Mouse (Mus musculus) ovary, postnatal 36 days (tissue): ENCODE measurements around the gene Atp1b2.

Experiments used
- DNase-seq: peaks from one replicate; pipeline ENCODE4 v3.0.0; 2022; ENCODE audit warnings: low spot score, mixed read lengths

Atp1b2 gene

DNA sequence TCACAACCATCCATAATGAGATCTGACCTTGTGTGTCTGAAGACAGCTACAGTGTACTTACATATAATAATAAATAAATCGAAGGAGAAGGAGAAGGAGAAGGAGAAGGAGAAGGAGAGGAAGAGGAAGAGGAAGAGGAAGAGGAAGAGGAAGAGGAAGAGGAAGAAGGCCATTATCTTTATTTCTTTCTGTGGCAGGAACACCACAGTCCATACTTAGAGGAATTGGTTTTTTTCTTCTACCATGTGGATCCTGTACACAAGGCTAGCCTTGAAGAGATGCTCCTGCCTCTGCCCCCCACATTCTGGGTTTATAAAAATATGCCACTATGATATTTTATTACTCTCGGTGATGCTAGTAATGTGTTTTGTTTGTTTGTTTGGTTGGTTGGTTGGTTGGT lies 1.1 kb upstream of the Atp1b2 start:
- no peak for DNase-seq

DNA sequence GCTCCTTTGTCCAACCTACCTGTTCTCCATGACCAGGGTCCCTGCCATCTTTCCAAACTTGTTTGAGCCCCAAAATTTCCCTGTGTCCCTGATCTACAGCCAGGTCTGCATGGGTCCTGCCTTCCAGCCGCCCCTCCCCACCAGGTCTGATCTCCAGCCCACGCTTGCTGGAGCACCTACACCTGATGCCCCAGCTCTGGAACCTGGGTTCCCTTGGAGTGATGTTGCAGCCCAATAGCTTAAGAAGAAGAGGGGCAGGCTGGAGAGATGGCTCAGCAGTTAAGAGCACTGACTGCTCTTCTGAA lies 701 bp upstream of the Atp1b2 start:
- DNase-seq: no peak

DNA sequence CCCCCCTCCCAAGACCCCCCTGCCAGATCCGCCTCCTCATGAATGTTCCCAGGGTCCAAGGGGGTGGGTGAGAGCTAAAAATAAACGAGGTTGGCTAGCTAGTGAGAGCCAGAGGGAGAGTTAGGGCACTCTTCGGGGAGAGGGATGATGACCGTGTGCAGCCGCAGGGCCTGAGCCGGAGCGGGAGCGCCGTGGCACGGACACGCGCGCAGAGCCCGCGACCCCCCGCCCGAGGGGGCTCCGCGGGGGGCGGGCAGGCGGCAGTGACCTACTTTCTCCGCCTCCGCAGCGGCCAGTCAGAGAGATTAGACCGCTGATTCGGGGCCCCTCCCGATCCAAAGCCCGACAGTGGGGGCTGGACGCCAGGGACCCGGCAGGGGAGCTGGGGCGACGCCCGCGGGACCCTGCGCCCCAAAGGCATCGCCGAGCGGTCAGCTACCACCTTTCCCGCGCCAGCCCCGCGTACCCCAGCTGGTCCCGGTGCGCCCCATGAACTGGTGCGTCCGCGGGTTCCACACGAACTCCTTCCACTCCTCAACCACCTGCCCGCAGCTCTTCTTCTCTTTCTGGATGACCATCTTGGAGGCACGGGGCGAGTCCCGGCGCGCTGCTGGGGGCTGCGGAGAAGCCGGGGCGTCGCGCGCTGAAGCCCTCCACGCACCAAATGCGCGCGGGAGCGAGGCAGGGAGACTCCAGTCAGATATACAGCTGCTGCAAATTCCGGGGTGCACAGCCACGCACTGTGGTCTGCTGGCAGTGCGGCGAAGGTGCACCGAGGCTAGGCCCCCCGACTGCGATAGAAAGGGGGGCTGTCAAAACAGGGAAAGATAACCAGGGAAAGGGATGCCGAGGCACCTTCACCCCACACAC lies 712 bp downstream of the Atp1b2 start:
- peak; percentile 47 for DNase-seq

DNA sequence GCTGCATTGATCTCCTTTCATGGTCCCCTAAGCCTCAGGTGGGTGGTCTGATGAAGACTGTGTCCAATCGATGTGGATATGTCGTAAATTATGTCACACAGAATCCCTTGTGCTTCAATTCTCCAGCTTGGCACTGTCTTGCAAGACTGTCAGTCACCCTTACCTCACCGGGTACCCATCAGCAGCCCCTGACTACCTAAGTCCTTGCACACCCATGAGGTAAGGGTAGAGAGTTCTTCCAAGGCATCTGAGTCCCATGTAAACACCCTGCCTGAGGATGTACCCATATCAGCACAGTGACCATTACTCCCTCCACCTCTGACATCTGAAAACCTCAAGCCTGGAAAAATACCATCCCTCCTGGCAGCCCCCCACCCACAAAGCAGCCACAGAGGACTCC lies 1.4 kb downstream of the Atp1b2 start:
- DNase-seq: no peak

DNA sequence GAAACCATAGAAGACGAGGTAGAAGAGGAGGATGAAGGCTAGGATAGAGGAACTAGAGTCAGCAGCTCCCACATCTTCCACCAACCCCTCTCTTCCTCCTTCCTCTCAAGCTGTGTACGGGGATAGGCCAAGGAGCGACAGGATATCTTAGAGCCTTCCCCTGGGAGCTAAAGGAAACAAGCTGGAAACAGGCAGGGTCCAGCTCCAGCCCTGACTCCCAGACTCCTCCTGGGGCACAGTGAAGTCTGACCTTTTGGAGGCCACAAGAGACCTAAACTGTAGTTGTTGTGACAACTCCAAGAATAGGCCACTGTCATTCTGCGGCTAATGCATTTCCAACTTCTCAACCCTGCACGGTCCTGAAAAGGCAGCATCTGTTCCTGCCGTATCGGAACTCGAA lies 2.2 kb downstream of the Atp1b2 start:
- no peak for DNase-seq

DNA sequence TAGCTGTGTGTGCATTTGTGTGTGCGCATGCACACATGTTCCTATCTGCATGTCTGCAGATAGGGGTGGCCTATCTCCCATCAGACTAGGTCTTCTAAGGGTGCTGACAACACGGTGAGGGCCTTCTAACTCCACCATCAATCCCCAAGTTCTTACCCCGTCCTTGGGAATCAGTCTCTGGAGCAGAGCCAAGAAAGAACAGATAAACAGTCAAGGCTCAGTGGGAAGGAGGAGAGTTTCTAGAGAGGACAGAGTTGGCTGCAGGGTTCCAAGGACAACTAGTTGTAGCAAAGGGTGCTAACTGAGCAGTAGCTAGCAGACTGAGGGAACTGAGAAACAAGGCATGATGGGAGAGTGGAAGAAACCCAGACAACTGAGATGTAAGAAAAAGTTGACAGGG lies 4.0 kb downstream of the Atp1b2 start:
- peak; percentile 20 for DNase-seq

DNA sequence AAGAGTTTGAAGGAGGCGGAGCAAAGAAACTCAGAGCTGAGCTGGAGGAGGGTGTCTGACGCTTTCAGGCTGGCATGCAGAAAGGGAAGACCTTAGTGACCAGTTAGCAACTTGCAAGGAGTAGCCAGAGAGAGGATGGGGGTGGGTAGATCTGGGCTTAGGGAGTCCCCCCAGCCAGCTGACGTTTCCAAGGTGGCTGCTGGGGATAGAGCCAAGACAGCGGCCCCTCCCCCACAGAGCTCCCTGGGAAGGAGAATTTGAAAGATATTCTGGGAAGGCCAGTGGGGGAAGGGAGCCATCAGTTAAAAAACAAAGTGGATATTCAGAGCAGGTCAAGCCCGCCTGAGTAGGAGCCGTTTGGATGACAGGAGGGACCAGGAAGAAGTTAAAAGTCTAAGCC lies 5.6 kb downstream of the Atp1b2 start:
- peak; percentile 86 for DNase-seq

DNA sequence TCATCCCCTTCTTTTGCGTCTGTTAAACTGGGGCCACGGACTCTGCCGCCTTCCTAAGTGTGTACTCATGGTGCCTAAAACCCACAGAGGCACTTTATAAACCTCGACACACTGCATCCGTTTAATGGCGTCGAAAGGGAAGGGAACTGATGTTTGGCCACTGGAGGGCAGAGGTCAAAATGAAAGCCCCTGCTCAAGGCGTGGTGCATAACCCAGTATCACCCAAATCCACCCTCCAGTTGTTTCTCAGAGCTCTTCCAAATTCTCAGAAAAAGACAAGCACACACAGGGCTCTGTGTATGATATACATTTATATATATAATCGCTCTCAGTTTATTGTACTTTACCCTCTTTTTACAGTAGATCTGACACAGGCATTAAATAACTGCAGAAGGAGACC lies 6.3 kb downstream of the Atp1b2 start:
- DNase-seq: no peak

DNA sequence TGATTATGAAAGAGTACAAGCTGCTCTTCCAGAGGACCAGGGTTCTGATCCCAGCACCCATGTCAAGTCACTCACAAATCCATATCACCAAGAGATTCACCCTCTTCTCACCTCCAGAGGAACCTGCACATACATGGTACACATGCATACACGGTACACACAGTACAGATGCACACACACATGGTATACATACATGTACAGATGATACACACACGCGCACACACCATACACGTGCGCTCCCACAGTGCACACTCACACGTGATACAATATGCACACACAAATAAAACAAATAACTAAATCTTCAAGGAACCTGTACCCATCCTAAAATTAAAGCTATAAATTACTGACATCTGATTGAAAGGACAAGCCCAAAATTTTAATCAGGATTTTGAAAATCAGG lies 10.9 kb downstream of the Atp1b2 start:
- no peak for DNase-seq

DNA sequence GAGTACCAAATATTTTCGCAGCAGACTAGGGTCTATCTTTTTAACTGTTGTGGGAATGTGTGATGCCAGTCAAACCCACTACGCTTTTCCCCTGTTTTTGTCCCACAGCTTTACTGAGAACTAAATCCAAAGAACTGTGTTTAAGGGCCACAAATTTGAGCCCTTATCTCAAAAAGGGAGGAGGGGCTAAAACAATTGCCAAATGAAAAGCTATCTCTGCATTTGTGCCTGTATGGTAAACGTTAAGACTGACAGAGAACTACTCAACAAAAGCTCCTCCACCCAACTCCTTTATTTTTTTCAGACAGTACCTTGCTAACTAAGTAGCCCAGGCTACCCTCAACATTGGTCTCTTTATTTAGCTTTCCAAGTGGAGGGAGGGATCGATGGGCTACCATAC lies 12.9 kb downstream of the Atp1b2 start:
- no peak for DNase-seq

DNA sequence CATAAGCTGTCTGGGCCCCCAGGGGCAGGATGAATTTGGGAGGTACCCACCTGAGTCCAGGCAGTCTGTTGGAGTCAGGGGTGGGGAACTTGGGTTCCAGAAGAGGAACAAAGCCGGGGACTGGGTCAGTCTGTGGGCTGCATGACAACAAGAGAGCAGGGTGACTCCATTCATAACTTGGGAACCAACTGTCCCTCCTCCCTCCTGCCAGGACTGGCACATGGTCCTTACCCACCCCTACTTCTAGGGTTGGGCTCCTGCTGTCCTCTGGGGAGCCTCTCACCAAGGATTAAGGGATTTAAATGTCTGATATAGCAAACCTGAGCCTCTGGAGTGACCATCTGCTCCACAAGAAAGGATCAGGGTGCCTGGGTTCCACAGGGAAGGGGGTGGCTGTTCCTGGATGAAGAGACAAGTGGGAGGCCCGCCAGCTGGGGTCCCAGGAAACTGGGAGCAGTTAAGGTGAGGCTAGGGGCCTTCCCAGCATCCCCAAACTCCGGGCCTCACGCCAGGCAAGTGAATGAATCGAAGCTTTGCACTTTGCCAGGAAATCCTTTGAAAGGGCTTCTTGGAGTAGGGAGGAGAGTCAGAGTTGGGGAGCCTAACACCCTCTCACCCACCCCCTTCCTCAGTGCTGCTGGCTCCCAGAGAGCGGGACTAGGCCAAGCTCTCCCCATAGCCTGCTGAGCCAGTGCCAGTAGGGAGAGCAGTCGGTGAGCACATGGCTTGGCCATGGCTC lies 13.7 kb downstream of the Atp1b2 start:
- DNase-seq: no peak

DNA sequence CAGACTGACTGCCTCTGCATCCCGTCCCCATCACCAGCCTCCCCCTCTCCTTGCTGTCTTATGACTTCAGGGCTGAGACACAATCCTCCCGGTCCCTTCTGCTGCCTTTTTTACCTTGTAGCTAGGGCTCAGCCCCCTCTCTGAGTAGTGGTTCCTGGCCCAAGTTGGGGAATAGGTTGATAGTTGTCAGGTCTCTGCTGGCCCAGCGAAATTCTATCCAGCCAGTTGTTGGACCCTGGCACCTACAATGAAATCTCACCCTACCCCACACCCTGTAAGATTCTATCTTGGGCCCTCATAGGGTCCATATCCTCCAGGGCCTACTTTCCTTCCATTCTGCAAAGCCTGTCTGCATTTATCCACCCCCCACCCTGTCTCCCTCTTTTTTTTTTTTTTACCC lies 14.3 kb downstream of the Atp1b2 start:
- no peak for DNase-seq

DNA sequence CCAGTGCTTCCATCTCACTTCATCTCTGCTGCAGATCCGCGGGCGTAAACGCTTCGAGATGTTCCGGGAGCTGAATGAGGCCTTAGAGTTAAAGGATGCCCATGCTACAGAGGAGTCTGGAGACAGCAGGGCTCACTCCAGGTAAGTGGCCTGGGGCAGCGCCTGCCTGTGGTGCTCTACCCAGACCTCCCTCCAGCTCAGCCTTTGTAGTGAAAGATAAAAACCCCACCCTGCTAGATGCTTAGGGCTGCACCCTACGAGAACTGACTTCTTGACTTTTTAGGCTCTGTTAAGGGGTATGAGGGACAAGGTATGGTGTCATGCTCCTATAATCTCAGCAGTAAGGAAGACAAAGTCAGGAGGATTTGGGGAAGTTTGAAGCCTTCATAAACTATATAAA lies 15.1 kb downstream of the Atp1b2 start:
- DNase-seq: no peak

DNA sequence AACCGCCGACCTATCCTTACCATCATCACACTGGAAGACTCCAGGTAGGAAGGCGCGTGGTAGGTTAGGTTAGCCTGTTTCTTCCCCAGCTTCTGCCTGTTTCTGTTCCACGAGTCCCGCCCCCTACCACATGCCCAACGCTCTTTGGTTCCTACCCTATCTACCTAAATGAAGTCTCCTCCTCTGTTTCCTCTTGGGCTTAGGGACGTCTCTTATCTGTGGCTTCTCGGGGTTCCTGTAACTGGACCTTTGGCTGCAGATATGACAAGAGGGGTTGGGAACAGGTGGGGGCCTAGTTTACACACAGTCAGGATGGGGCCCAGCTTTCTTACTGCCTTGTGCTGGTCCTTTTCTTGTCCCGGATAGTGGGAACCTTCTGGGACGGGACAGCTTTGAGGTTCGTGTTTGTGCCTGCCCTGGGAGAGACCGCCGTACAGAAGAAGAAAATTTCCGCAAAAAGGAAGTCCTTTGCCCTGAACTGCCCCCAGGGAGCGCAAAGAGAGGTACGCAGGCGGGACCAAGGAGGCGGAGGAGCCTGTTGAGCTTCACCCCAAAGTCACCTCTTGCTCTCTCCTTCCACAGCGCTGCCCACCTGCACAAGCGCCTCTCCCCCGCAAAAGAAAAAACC lies 16.4 kb downstream of the Atp1b2 start:
- DNase-seq: no peak

DNA sequence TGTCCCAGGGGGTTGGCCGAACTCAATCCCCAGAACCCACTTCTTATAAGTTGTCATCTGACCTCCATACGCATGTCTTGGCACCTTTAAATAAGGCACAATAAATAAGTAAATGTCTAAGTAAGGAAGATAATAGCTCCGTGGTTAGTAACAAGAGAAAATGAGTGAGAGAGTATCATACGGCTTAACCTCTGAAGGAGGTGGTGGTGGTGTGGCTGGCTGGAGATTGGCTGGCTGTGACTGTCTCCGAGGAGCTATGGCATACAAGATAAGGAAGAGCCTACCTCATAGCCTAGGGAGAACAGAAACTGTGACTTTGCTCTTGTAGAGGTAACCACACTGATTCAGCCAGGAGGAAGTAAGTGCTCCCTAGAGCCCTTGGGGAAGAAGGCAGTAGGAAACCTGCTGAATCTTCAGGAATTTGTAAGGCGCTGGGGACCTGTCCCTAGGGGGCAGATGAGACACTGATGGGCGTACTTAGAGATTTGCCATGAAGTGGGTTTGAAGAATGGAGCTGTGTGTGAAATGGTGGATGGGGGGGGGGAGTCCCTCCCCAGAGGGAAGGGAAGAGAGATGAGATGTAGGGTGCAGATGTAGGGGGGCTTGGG lies 19.9 kb downstream of the Atp1b2 start:
- no peak for DNase-seq

DNA sequence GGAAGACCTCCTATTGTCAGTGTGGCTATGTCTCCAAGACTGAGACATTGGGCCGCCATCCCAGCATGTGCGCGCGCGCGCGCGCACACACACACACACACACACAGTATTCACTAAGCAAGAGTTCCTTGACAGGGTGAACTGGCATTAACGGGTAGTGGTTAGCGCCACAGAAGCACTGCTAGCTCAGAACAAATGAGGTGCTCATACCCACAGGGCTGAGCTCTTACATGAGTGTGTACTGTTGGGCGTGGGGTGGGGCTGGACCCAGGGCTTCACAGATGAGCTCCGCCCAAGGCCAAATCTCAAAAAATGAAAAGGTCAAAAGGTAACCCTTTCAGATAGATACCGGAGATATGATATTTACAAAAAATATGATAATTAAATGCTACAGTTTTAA lies 20.8 kb downstream of the Atp1b2 start:
- no peak for DNase-seq

DNA sequence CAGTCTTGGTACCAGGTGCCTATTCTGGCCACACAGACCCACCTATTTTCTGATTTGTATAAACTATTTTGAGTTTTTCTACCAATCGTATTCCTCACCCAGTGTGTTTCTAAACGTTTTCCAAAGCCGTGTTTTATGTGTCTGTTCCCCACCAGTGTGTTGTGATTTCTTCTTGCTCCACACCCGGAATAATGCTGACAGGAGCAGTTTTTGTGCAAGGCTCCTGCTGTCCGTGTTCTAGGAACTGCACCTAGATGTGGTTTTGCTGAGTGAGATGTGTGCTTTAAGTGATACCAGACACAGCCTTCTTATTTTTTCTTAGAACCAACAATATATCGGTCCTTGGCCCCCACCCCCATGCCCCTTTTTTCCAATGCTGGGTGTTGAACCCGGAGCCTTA lies 21.7 kb downstream of the Atp1b2 start:
- DNase-seq: no peak

DNA sequence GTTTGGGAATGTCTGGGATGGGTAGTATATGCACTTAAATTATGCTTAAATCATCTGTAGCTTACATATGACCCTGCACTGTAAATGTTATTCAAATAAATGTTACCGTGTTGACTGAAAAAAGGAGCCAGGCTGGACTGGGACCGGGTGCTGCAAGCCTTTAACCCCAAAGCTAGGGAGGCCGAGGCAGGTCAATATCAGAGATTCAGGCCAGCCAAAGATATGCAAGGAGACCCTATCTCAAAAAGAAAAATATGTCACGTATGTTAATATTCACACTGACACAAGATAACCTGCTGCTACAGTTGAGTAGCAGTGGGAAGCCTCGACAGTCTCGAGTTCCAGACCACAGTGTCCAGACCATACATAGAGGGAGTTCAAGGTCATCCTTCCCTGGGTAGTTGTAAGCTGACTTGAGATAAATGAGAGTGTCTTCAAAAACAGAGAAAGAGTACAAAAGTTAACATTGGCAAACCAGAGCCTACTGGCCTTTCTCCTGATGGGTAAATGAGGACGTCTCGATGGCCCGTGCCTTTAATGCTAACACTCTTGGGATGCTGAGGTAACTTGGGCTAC lies 23.4 kb downstream of the Atp1b2 start:
- DNase-seq: no peak

DNA sequence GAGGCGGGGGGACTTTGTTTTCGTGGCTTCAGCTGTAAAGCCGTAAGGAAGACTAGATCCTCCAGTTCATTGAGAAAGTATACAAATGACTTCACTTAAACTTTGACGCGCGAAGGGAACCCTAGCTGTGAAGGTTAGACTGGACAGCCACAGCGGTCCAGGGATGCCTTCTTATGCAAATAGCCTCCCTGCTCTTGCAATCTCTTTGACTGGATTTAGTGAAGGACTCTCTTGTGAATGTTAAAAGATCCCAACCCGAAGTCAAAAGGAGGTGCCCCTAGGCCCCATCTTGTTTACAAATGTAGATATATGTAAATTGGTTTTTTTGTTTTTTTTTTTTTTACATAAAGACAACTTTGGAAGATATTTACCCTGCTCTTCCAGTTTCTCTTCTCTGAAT lies 23.9 kb downstream of the Atp1b2 start:
- no peak for DNase-seq

DNA sequence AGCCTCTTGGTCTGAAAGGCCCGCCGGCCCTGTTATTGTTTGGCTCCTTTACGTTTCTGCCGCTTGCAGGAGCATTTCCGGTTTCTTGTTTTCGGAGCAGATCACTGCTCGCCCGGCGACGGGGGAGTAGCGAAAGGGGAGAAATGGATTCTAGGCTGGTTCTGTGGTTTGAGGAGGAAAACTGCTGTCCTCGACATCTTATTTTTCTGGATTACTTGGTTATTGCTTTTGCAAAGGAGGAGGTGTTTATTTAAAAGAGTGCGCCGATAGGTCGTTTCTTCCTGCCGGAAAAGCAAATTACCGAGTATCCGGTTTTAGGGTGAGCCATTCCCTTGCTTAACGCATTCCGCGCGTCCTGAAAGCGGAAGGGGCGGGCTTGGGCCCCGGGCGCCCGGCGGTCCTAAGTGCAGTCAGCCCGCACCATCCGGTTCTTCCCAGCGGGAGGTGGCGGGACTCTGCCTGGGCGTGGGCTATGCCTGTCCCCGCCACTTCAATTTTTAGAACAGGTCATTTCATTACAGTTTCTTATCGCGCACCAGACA lies 24.5 kb downstream of the Atp1b2 start:
- peak; percentile 89 for DNase-seq

DNA sequence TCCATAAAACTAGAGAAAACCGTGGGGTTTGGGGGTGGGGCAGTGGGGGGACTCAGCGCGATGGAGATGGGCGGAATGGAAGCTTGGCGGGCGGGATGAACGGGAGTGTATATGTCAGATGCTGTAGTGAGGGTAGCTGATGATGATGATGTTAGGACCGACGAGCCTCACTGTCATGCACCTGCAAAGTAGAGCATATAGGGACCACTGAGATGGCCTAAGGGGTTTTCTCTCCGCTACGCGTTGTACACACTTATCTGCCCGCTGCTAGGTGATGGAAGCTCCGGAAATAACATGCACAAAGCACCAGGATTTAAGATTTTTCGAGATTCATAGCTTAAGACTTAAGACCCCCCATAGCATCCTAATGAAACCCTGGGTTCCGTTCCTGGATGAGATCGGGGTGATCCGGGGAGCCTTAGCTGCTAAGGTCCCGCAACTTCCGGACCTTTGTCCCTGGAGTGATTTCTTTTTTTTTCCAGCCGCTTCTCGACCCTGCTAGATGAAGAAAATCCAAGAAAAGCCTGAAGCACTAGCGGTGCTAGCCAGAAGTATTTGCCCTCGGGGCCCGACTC lies 25.1 kb downstream of the Atp1b2 start:
- no peak for DNase-seq

DNA sequence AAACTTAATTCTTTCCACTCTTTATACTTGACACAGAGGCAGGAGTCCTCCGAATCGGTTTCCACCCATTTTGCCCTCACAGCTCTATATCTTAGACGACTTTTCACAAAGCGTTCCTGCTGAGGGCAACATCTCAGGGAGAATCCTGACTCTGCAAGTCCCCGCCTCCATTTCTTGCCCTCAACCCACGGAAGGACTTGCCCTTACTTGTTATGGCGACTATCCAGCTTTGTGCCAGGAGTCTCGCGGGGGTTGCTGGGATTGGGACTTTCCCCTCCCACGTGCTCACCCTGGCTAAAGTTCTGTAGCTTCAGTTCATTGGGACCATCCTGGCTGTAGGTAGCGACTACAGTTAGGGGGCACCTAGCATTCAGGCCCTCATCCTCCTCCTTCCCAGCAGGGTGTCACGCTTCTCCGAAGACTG lies 25.6 kb downstream of the Atp1b2 start, which contains the start of the genes Wrap53 and Trp53:
TSS of gene Wrap53 (minus strand) at position 165 of the 424 bp plus-strand sequence.
TSS of gene Trp53 (plus strand) at position 269 of the 424 bp plus-strand sequence.
- peak; percentile 85 for DNase-seq
